Mouse (Mus musculus): ENCODE measurements around the gene Trappc12. TPM values are rescaled to one million over a fixed set of nuclear protein-coding genes. Genes with fewer than 3 reads are reported as not detected.

Gene Trappc12
- polyA plus RNA-seq (2012; rRNA removed): 35.4 and 35.8 TPM in 2 replicates

GRCm38 (mm10) chr12:28750021-28750633 is at the start of gene Trappc12:
Gene Trappc12 (minus strand): TSS chr12:28750472.

GRCm38 (mm10) chr12:28751508-28752263 is 1.4 kb upstream of the Trappc12 start, which contains the start of gene Eipr1:
Gene Eipr1 (plus strand): TSS chr12:28751803.

GRCm38 (mm10) chr12:28675121-28675924 is 74.9 kb downstream of the Trappc12 start, which contains the start of gene Adi1:
Gene Adi1 (plus strand): TSS chr12:28675231.

GRCm38 (mm10) chr12:28649141-28650110 is 100.8 kb downstream of the Trappc12 start, which contains the start of gene Rnaseh1:
Gene Rnaseh1 (plus strand): TSS chr12:28649602.

Other genes with a start within 250 kb of the Trappc12 start
- gene Dcdc2c, start 198.1 kb downstream of the Trappc12 start, polyA plus RNA-seq (2012; rRNA removed): 0.04 and 0.09 TPM in 2 replicates
- gene Allc, start 167.9 kb downstream of the Trappc12 start, polyA plus RNA-seq (2012; rRNA removed): 0.05 and 0.13 TPM in 2 replicates
- gene Colec11, start 127.1 kb downstream of the Trappc12 start, polyA plus RNA-seq (2012; rRNA removed): 0.82 and 1.2 TPM in 2 replicates
- 958 and 1,020 TPM in 2 replicates for gene Rps7, start 114.5 kb downstream of the Trappc12 start, polyA plus RNA-seq (2012; rRNA removed)
- gene Rnaseh1, start 100.9 kb downstream of the Trappc12 start, polyA plus RNA-seq (2012; rRNA removed): 26.0 and 26.7 TPM in 2 replicates
- gene Adi1, start 75.2 kb downstream of the Trappc12 start, polyA plus RNA-seq (2012; rRNA removed): 15.3 and 17.0 TPM in 2 replicates
- 42.7 and 46.8 TPM in 2 replicates for gene Eipr1, start 1.3 kb upstream of the Trappc12 start, polyA plus RNA-seq (2012; rRNA removed)

Data from central nervous system, embryonic 14 days (tissue).